Mouse (Mus musculus): ENCODE data around the gene Plppr3. TPM values are rescaled to one million over a fixed set of nuclear protein-coding genes. Genes with fewer than 3 reads are reported as not detected.

Plppr3 gene
- polyA plus RNA-seq, 1 experiment, result 2.3 TPM

DNA sequence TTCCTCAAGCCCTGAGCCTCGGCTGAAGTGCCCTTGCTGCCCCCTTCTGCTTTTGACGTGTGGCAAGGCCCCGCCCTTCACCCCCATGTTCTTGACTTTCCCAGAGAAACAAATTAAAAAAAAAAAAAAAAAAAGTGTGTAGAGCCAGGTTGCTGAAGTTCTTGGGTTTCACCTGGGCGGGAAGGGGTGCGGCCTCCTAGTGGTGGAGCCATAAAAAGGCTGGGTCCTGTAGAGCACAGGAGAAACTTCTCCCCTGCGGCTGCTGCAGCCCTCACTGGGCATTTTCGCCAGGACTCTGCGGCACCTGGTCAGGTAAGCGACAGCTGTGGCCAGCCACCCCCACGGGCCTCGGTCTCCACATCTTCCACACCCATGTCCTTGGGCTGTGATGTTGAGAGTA, 53.7 kb downstream of the Plppr3 start, which contains the start of gene Misp:
Gene Misp, plus strand, starts transcription at position 208 of the 400 bp plus-strand sequence.
- TF ChIP-seq CTCF (IDR thresholded peaks at IDR 0.05; ENCODE audit: control insufficient read depth, insufficient read depth, insufficient read length), result no peak
- TF ChIP-seq USF1 (IDR thresholded peaks at IDR 0.05; ENCODE audit: low read depth), result no peak
- no peak for TF ChIP-seq MAX (IDR thresholded peaks at IDR 0.05)
- TF ChIP-seq MYOD1 (IDR thresholded peaks at IDR 0.05; ENCODE audit: control insufficient read depth, insufficient read length, low read depth), result no peak
- TF ChIP-seq MYOG (IDR thresholded peaks at IDR 0.05; ENCODE audit: control insufficient read depth, extremely low read depth, insufficient read length), result no peak
- no peak for TF ChIP-seq CEBPB (IDR thresholded peaks at IDR 0.05; ENCODE audit: low read depth)
- TF ChIP-seq FOSL1 (IDR thresholded peaks at IDR 0.05; ENCODE audit: insufficient read depth, low read length, poor library complexity, severe bottlenecking), result no peak
- Histone ChIP-seq H3K27me3 (ENCODE audit: control insufficient read depth, insufficient read depth, insufficient read length) (peaks cover 3% of the 10 kb centered on the region), H3ac (ENCODE audit: control insufficient read depth, insufficient read length, low read depth) (no peak within 1 kb of the TSS), H3K79me3 (ENCODE audit: low read depth) (no peaks in the 10 kb centered on the region), H3K79me2 (ENCODE audit: control insufficient read depth, insufficient read depth) (no peaks in the 10 kb centered on the region), H3K36me3 (ENCODE audit: control insufficient read depth, insufficient read depth) (no peaks in the 10 kb centered on the region), H3K4me3 (ENCODE audit: insufficient read depth, poor library complexity, severe bottlenecking) (no peak within 1 kb of the TSS)

DNA sequence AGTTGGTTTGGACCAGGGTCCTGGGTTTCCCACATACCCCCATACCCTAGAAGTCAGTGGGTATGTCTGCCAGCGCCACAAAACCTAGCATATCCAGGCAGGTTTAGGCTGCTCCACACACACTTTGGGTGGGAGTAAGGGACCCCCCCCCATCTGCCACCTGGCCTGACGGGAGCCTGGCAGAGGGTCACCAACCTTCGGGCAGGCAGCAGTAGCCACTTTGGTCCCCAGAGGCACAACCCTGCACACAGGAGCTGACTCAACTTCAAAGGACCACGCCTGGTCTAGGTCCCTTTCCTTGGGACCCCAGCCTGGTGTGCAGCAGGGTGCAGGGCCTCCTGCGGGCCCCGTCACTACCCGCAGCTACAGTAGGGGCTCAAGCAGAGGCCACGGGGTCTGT, 54.2 kb downstream of the Plppr3 start:
- H3K36me3 ChIP-seq (ENCODE audit: control insufficient read depth, insufficient read depth), result no peaks in the 10 kb centered on the region
- no peak overlapping the region for H3ac ChIP-seq (ENCODE audit: control insufficient read depth, insufficient read length, low read depth)
- TF ChIP-seq CTCF (IDR thresholded peaks at IDR 0.05; ENCODE audit: control insufficient read depth, insufficient read depth, insufficient read length) (no peak), MYOG (IDR thresholded peaks at IDR 0.05; ENCODE audit: control insufficient read depth, extremely low read depth, insufficient read length) (no peak), MYOD1 (IDR thresholded peaks at IDR 0.05; ENCODE audit: control insufficient read depth, insufficient read length, low read depth) (no peak), FOSL1 (IDR thresholded peaks at IDR 0.05; ENCODE audit: insufficient read depth, low read length, poor library complexity, severe bottlenecking) (no peak), CEBPB (IDR thresholded peaks at IDR 0.05; ENCODE audit: low read depth) (no peak), USF1 (IDR thresholded peaks at IDR 0.05; ENCODE audit: low read depth) (no peak), MAX (IDR thresholded peaks at IDR 0.05) (no peak)
- no peaks in the 10 kb centered on the region for H3K79me2 ChIP-seq (ENCODE audit: control insufficient read depth, insufficient read depth)
- no peaks in the 10 kb centered on the region for H3K79me3 ChIP-seq (ENCODE audit: low read depth)
- no peak overlapping the region for H3K4me3 ChIP-seq (ENCODE audit: insufficient read depth, poor library complexity, severe bottlenecking)
- H3K27me3 ChIP-seq (ENCODE audit: control insufficient read depth, insufficient read depth, insufficient read length), result no peaks in the 10 kb centered on the region

DNA sequence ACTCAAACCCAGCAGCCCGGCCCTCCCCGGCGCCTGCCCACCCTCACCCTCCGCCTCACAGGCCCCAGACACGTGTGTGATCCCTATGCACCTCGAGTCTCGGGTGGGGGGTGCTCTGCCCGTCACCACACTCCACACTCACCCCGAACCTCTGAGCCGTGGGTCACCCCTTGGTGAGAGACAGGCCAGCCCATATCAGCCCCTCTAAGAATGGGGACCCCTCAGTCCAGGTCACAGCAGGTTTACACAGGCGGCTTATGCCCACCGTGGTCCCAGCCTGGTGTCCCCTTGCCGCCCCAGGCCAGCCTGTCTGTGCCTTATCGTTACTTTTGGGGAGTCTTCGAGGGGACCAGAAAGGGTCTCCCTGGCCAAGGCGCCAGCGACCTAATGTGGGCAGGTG, 54.8 kb downstream of the Plppr3 start:
- TF ChIP-seq CTCF (IDR thresholded peaks at IDR 0.05; ENCODE audit: control insufficient read depth, insufficient read depth, insufficient read length) (no peak), MYOD1 (IDR thresholded peaks at IDR 0.05; ENCODE audit: control insufficient read depth, insufficient read length, low read depth) (no peak), FOSL1 (IDR thresholded peaks at IDR 0.05; ENCODE audit: insufficient read depth, low read length, poor library complexity, severe bottlenecking) (no peak), MYOG (IDR thresholded peaks at IDR 0.05; ENCODE audit: control insufficient read depth, extremely low read depth, insufficient read length) (no peak), MAX (IDR thresholded peaks at IDR 0.05) (no peak), USF1 (IDR thresholded peaks at IDR 0.05; ENCODE audit: low read depth) (no peak), CEBPB (IDR thresholded peaks at IDR 0.05; ENCODE audit: low read depth) (no peak)
- Histone ChIP-seq H3K79me3 (ENCODE audit: low read depth) (no peaks in the 10 kb centered on the region), H3K27me3 (ENCODE audit: control insufficient read depth, insufficient read depth, insufficient read length) (no peaks in the 10 kb centered on the region), H3K79me2 (ENCODE audit: control insufficient read depth, insufficient read depth) (no peaks in the 10 kb centered on the region), H3K36me3 (ENCODE audit: control insufficient read depth, insufficient read depth) (no peaks in the 10 kb centered on the region), H3K4me3 (ENCODE audit: insufficient read depth, poor library complexity, severe bottlenecking) (no peak overlapping the region), H3ac (ENCODE audit: control insufficient read depth, insufficient read length, low read depth) (no peak overlapping the region)

DNA sequence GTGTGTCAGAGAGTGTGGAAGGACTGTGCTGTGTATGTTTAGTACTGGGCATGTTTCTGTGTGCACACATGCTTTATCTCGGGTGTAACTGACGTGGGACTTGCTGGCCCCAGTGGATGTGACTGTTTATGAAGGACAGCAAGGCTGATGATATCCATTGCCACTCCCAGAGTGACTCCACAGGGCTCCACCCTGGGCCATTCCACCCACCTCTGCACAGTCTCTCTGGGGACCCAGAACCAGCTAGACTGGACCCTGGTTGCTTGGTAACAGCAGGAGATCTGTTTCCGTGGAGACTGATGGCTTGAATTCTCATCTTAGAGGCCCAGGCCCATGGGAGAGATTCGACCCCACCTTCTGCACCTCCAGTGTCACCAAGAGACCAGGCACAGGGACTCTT, 56.2 kb downstream of the Plppr3 start:
- Histone ChIP-seq H3ac (ENCODE audit: control insufficient read depth, insufficient read length, low read depth) (no peak overlapping the region), H3K4me3 (ENCODE audit: insufficient read depth, poor library complexity, severe bottlenecking) (no peak overlapping the region)

DNA sequence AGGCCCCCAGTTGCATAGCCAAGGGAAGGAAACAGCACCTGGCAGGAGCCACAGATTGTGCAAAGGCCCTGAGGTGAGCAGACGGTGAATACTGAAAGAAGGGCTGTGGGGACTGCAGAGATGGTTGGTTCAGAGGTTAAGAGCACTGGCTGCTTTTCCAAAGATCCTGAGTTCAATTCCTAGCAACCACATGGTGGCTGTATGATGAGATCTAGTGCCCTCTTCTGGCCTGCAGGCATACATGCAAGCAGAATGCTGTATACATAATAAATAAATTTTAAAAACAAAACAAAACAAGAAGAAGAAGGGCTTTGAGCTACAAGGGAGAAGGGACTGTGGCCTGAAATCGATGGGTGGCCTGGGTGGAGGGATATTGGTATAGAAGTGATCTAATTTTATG, 57.3 kb downstream of the Plppr3 start:
- H3K79me2 ChIP-seq (ENCODE audit: control insufficient read depth, insufficient read depth), result no peaks in the 10 kb centered on the region
- no peaks in the 10 kb centered on the region for H3K27me3 ChIP-seq (ENCODE audit: control insufficient read depth, insufficient read depth, insufficient read length)
- no peaks in the 10 kb centered on the region for H3K36me3 ChIP-seq (ENCODE audit: control insufficient read depth, insufficient read depth)
- H3K4me3 ChIP-seq (ENCODE audit: insufficient read depth, poor library complexity, severe bottlenecking), result no peak overlapping the region
- no peak overlapping the region for H3ac ChIP-seq (ENCODE audit: control insufficient read depth, insufficient read length, low read depth)
- no peaks in the 10 kb centered on the region for H3K79me3 ChIP-seq (ENCODE audit: low read depth)
- TF ChIP-seq MYOG (IDR thresholded peaks at IDR 0.05; ENCODE audit: control insufficient read depth, extremely low read depth, insufficient read length) (no peak), FOSL1 (IDR thresholded peaks at IDR 0.05; ENCODE audit: insufficient read depth, low read length, poor library complexity, severe bottlenecking) (no peak), USF1 (IDR thresholded peaks at IDR 0.05; ENCODE audit: low read depth) (no peak), MAX (IDR thresholded peaks at IDR 0.05) (no peak), CEBPB (IDR thresholded peaks at IDR 0.05; ENCODE audit: low read depth) (no peak), CTCF (IDR thresholded peaks at IDR 0.05; ENCODE audit: control insufficient read depth, insufficient read depth, insufficient read length) (no peak), MYOD1 (IDR thresholded peaks at IDR 0.05; ENCODE audit: control insufficient read depth, insufficient read length, low read depth) (no peak)

More for the DNA sequence above, 56.2 kb downstream of the Plppr3 start:
- H3K36me3 ChIP-seq (ENCODE audit: control insufficient read depth, insufficient read depth), result no peaks in the 10 kb centered on the region
- no peaks in the 10 kb centered on the region for H3K79me3 ChIP-seq (ENCODE audit: low read depth)
- no peaks in the 10 kb centered on the region for H3K27me3 ChIP-seq (ENCODE audit: control insufficient read depth, insufficient read depth, insufficient read length)
- TF ChIP-seq CEBPB (IDR thresholded peaks at IDR 0.05; ENCODE audit: low read depth) (no peak), FOSL1 (IDR thresholded peaks at IDR 0.05; ENCODE audit: insufficient read depth, low read length, poor library complexity, severe bottlenecking) (no peak), MYOG (IDR thresholded peaks at IDR 0.05; ENCODE audit: control insufficient read depth, extremely low read depth, insufficient read length) (no peak), USF1 (IDR thresholded peaks at IDR 0.05; ENCODE audit: low read depth) (no peak), MAX (IDR thresholded peaks at IDR 0.05) (no peak), MYOD1 (IDR thresholded peaks at IDR 0.05; ENCODE audit: control insufficient read depth, insufficient read length, low read depth) (no peak), CTCF (IDR thresholded peaks at IDR 0.05; ENCODE audit: control insufficient read depth, insufficient read depth, insufficient read length) (no peak)
- no peaks in the 10 kb centered on the region for H3K79me2 ChIP-seq (ENCODE audit: control insufficient read depth, insufficient read depth)

Data from C2C12 (cell line).